Mouse (Mus musculus): ENCODE measurements around the gene Dnajc2. TPM values are rescaled to one million over a fixed set of nuclear protein-coding genes. Genes with fewer than 3 reads are reported as not detected.

The Dnajc2 gene
- polyA plus RNA-seq, 1 experiment from 2014 or later, result 99.9 TPM

DNA sequence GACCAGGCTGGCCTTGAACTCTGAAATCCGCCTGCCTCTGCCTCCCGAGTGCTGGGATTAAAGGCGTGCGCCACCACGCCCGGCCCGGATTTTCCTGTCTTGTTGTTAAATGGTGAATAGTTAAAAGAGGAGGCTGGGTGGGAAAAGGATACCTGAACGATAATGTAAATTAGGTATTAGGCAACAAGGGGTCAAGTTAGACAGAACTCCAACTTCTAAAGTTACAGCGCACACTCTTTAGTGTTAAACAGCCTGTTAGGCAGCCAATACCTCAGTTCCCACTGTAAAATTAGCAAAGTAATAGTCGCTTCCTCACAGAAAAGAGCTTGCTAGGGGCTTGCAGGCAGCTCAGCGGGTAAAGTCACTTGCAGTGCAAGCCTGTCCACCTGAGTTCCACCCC is 49.0 kb downstream of the Dnajc2 start:
- Histone ChIP-seq H3K27ac (ENCODE audit: low read depth, low read length) (no peak overlapping the region), H3K4me3 (ENCODE audit: low read depth, low read length) (no peak overlapping the region), H3K9me3 (ENCODE audit: control insufficient read depth, low read length) (no peaks in the 10 kb centered on the region), H3K36me3 (ENCODE audit: control insufficient read depth, insufficient read depth, low read length) (peaks cover 15% of the 10 kb centered on the region), H3K4me1 (replicated peaks; ENCODE audit: control insufficient read depth, insufficient read depth, low read length) (peaks cover 5% of the 10 kb centered on the region), H3K4me2 (no peak overlapping the region), H3K27me3 (replicated peaks; ENCODE audit: control insufficient read depth, insufficient read depth, low read length) (no peaks in the 10 kb centered on the region), H3K9ac (ENCODE audit: low read depth, low read length) (no peak overlapping the region)
- ATAC-seq (replicated peaks; ENCODE audit: low FRiP score), result no peak
- 77% methylated on average over 11 of the region's 11 CpGs for WGBS
- DNase-seq (ENCODE audit: low spot score), result no peak

DNA sequence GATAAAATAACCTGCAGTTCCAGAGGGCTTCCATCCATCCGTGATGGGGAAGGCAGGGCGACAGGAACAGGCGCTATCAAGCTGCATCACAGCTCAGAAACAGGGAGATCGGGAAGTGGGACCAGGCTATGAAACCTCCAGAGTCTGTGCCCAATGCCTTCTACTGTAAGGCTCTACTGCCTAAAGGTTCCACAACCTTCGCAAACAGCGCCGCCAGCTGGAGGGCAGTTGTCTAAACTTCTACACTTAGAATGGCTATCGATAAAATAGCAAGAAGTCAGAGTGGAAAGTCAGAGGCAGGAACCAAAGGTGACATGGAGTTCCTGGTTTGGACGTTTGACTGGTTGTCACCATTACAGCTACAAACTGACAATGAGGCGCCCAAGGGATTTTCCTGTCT is 49.5 kb downstream of the Dnajc2 start:
- peak; percentile 48 for DNase-seq (ENCODE audit: low spot score)
- H3K4me3 ChIP-seq (ENCODE audit: low read depth, low read length), result peak overlapping the region; percentile 20; the same call in 1 of the 2 replicates
- no peak overlapping the region; the same call in 1 of the 2 replicates for H3K9ac ChIP-seq (ENCODE audit: low read depth, low read length)
- H3K9me3 ChIP-seq (ENCODE audit: control insufficient read depth, low read length), result no peaks in the 10 kb centered on the region
- no peaks in the 10 kb centered on the region for H3K27me3 ChIP-seq (replicated peaks; ENCODE audit: control insufficient read depth, insufficient read depth, low read length)
- H3K4me1 ChIP-seq (replicated peaks; ENCODE audit: control insufficient read depth, insufficient read depth, low read length), result peaks cover 5% of the 10 kb centered on the region
- H3K27ac ChIP-seq (ENCODE audit: low read depth, low read length), result no peak overlapping the region
- 18% methylated on average over 10 of the region's 10 CpGs for WGBS
- H3K36me3 ChIP-seq (ENCODE audit: control insufficient read depth, insufficient read depth, low read length), result peaks cover 15% of the 10 kb centered on the region
- peak overlapping the region; percentile 38 for H3K4me2 ChIP-seq
- ATAC-seq (replicated peaks; ENCODE audit: low FRiP score), result peak; percentile 69

DNA sequence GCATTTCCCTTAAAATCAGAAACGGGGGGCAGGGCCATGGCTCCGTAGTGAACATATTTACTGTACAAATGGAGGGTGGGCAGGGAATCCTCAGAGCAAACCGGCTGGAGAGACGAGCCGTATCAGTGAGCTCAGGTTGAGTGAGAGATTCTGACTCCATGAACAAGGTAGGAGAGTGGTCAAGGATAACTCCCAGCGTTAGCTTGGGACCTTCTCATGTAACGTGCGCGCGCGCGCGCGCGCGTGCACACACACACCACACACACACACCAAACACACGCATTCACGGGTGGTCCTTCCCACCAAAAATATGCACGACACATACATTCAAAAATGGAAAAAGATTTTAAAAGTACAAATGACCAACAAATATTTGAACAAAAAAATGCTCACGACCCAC is 50.0 kb downstream of the Dnajc2 start:
- peaks cover 5% of the 10 kb centered on the region for H3K4me1 ChIP-seq (replicated peaks; ENCODE audit: control insufficient read depth, insufficient read depth, low read length)
- H3K27me3 ChIP-seq (replicated peaks; ENCODE audit: control insufficient read depth, insufficient read depth, low read length), result no peaks in the 10 kb centered on the region
- no peak for DNase-seq (ENCODE audit: low spot score)
- no peaks in the 10 kb centered on the region for H3K9me3 ChIP-seq (ENCODE audit: control insufficient read depth, low read length)
- peaks cover 11% of the 10 kb centered on the region for H3K36me3 ChIP-seq (ENCODE audit: control insufficient read depth, insufficient read depth, low read length)
- no peak overlapping the region; the same call in 1 of the 2 replicates for H3K9ac ChIP-seq (ENCODE audit: low read depth, low read length)
- ATAC-seq (replicated peaks; ENCODE audit: low FRiP score), result no peak
- no peak overlapping the region for H3K27ac ChIP-seq (ENCODE audit: low read depth, low read length)
- H3K4me3 ChIP-seq (ENCODE audit: low read depth, low read length), result peak overlapping the region; percentile 20; the same call in 1 of the 2 replicates
- WGBS, result 73% methylated on average over 20 of the region's 20 CpGs
- peak overlapping the region; percentile 38 for H3K4me2 ChIP-seq

DNA sequence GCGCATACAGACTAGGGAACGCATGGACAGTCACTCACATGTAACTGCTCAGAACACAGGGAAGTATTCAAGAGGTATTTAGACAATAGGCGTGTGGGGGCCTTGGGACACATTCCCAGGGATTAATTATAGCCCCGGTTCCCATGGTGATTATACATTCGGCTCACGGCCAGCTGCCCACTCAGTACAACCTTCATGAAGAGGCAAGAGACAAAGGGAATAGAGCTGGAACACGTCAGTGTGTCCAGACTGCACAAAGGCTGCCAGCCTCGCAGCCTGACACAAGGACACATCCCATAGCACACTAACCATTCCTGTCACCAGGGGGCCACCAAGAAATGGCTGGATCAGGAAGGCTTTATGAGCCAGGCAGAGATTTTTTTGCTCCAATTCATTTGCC is 52.1 kb downstream of the Dnajc2 start:
- 66% methylated on average over 8 of the region's 8 CpGs for WGBS
- H3K27ac ChIP-seq (ENCODE audit: low read depth, low read length), result no peak overlapping the region
- H3K9me3 ChIP-seq (ENCODE audit: control insufficient read depth, low read length), result no peaks in the 10 kb centered on the region
- no peak for DNase-seq (ENCODE audit: low spot score)
- H3K27me3 ChIP-seq (replicated peaks; ENCODE audit: control insufficient read depth, insufficient read depth, low read length), result no peaks in the 10 kb centered on the region
- no peaks in the 10 kb centered on the region for H3K36me3 ChIP-seq (ENCODE audit: control insufficient read depth, insufficient read depth, low read length)
- no peak for ATAC-seq (replicated peaks; ENCODE audit: low FRiP score)
- no peak overlapping the region for H3K4me2 ChIP-seq
- H3K4me3 ChIP-seq (ENCODE audit: low read depth, low read length), result no peak overlapping the region
- H3K4me1 ChIP-seq (replicated peaks; ENCODE audit: control insufficient read depth, insufficient read depth, low read length), result peaks cover 4% of the 10 kb centered on the region
- no peak overlapping the region for H3K9ac ChIP-seq (ENCODE audit: low read depth, low read length)

DNA sequence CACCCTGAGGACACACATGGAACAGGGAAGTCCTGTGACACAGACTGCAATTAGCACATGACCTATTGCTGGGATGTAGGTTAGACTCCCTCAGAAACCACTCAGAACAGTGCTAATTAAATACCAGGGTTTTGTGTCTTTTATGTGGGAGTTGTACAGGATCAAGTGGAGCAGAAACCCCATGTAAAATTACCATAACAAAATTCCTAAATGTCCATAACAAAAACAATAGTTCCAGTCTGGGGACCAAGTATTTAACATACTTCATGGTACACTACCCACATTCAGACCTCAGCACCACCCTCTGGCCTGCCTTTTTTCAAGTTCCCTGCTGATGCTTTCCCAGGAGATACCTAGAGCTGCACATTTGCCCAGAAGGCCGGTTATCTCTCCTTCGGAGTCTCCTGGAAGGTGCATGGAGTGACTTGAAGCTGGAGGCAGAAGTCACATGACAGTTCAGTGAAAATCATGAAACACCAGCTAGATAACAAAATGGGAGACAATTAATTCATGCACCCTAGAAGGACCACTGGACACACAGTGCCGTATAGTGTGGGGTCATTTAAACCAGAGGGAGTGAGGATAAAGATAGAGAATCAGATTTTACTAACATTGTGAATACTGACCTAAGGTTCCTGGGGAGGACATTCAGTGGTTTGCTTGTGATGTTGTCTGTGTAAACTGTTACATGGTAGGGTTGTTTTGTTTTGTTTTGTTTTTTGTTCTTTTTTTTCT is 52.7 kb downstream of the Dnajc2 start:
- no peak overlapping the region for H3K27ac ChIP-seq (ENCODE audit: low read depth, low read length)
- 81% methylated on average over 3 of the region's 3 CpGs for WGBS
- ATAC-seq (replicated peaks; ENCODE audit: low FRiP score), result no peak

DNA sequence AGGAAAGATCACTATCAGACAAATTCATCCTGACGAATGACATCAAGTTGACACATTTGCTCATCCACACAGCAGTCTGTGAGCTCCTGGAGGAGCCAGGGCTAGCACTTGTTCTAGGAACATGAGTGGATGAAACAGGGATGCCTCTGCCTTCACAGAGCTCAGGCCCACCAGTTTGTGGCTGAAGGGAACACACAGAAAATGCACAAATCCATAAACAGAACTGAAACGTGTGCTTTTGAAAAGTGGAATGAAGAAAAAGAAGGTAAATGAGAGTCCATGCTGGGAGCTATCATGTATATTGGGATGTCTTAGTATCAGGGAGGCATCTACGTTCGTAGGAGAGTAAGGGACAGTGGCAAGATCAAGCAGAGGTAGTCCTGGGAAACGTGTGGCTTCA is 55.9 kb downstream of the Dnajc2 start:
- Histone ChIP-seq H3K27me3 (replicated peaks; ENCODE audit: control insufficient read depth, insufficient read depth, low read length) (no peaks in the 10 kb centered on the region), H3K36me3 (ENCODE audit: control insufficient read depth, insufficient read depth, low read length) (no peaks in the 10 kb centered on the region), H3K4me3 (ENCODE audit: low read depth, low read length) (no peak overlapping the region), H3K4me2 (no peak overlapping the region), H3K4me1 (replicated peaks; ENCODE audit: control insufficient read depth, insufficient read depth, low read length) (no peaks in the 10 kb centered on the region), H3K27ac (ENCODE audit: low read depth, low read length) (no peak overlapping the region), H3K9me3 (ENCODE audit: control insufficient read depth, low read length) (no peaks in the 10 kb centered on the region), H3K9ac (ENCODE audit: low read depth, low read length) (no peak overlapping the region)
- ATAC-seq (replicated peaks; ENCODE audit: low FRiP score) (no peak), DNase-seq (ENCODE audit: low spot score) (no peak)
- WGBS, result 75% methylated on average over 5 of the region's 5 CpGs

More for the DNA sequence above, 52.7 kb downstream of the Dnajc2 start:
- H3K4me1 ChIP-seq (replicated peaks; ENCODE audit: control insufficient read depth, insufficient read depth, low read length), result no peaks in the 10 kb centered on the region
- no peaks in the 10 kb centered on the region for H3K9me3 ChIP-seq (ENCODE audit: control insufficient read depth, low read length)
- H3K27me3 ChIP-seq (replicated peaks; ENCODE audit: control insufficient read depth, insufficient read depth, low read length), result no peaks in the 10 kb centered on the region
- H3K4me3 ChIP-seq (ENCODE audit: low read depth, low read length), result no peak overlapping the region
- no peak overlapping the region for H3K4me2 ChIP-seq
- H3K9ac ChIP-seq (ENCODE audit: low read depth, low read length), result no peak overlapping the region
- H3K36me3 ChIP-seq (ENCODE audit: control insufficient read depth, insufficient read depth, low read length), result no peaks in the 10 kb centered on the region
- no peak for DNase-seq (ENCODE audit: low spot score)

DNA sequence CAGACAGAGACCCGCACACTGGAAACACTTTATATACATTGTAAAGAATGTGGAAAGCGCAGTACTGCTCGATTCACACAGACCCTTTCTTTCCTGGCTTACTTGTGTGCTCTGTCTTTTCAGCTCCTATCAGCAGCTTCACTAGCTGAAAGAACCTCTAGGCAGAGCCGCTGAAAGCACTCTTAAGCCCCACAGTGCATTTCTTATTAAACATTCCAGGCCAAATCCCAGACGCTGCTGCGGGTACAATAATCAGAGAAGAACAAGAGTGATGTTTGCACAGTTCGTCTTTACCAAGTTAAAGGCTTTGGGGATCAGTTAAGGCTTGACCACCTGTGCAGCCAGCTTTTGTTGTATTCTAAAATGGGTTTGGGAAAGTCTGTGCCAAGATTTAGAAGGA is 60.2 kb downstream of the Dnajc2 start:
- no peaks in the 10 kb centered on the region for H3K4me1 ChIP-seq (replicated peaks; ENCODE audit: control insufficient read depth, insufficient read depth, low read length)
- H3K9ac ChIP-seq (ENCODE audit: low read depth, low read length), result no peak overlapping the region
- ATAC-seq (replicated peaks; ENCODE audit: low FRiP score) (no peak), DNase-seq (ENCODE audit: low spot score) (no peak)
- no peak overlapping the region for H3K27ac ChIP-seq (ENCODE audit: low read depth, low read length)
- no peaks in the 10 kb centered on the region for H3K36me3 ChIP-seq (ENCODE audit: control insufficient read depth, insufficient read depth, low read length)
- no peaks in the 10 kb centered on the region for H3K9me3 ChIP-seq (ENCODE audit: control insufficient read depth, low read length)
- no peak overlapping the region for H3K4me3 ChIP-seq (ENCODE audit: low read depth, low read length)
- H3K27me3 ChIP-seq (replicated peaks; ENCODE audit: control insufficient read depth, insufficient read depth, low read length), result no peaks in the 10 kb centered on the region
- 65% methylated on average over 7 of the region's 7 CpGs for WGBS
- no peak overlapping the region for H3K4me2 ChIP-seq

DNA sequence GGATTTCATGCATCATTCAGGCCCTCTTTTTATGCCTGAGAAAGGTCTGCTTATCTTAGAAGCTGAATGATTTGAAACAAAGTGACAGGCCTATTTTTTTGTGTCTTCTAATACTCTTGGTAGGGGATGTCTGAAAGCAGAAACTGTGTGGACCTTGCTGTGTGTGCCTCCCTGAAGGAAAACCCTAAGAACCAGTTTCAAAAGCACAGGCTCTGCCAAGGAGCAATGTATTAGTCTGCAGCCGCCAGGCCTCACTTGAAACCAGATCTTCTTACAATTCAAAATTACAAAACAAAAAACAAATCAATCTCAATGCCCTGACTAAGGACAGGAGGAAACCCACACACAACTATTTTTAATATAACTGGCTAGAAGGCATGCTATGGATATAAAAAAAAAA is 60.6 kb downstream of the Dnajc2 start:
- Histone ChIP-seq H3K9me3 (ENCODE audit: control insufficient read depth, low read length) (no peaks in the 10 kb centered on the region), H3K4me2 (no peak overlapping the region), H3K36me3 (ENCODE audit: control insufficient read depth, insufficient read depth, low read length) (no peaks in the 10 kb centered on the region), H3K27me3 (replicated peaks; ENCODE audit: control insufficient read depth, insufficient read depth, low read length) (no peaks in the 10 kb centered on the region), H3K4me3 (ENCODE audit: low read depth, low read length) (no peak overlapping the region), H3K4me1 (replicated peaks; ENCODE audit: control insufficient read depth, insufficient read depth, low read length) (no peaks in the 10 kb centered on the region), H3K27ac (ENCODE audit: low read depth, low read length) (no peak overlapping the region), H3K9ac (ENCODE audit: low read depth, low read length) (no peak overlapping the region)
- ATAC-seq (replicated peaks; ENCODE audit: low FRiP score) (no peak), DNase-seq (ENCODE audit: low spot score) (no peak)
- WGBS, result 73% methylated on average over 1 of the region's 1 CpGs

DNA sequence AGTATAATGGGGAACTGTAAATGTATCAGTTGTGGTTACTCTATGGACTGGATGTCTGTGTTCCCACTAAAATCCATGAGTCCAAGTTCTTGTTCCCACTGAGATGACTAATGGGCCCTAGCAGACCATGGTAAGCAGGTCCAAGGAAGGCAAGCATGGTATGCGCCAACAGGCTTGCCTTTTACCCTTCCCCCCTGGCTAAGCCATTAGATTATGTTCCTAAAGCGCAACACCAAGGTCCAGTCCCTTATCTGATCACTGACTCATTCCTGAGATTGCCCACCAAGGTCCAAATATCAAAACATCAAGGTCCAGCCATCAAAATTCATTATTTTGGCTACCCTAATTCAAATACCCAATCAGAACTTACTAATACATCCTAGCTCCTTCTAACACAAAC is 65.8 kb downstream of the Dnajc2 start:
- Histone ChIP-seq H3K4me2 (no peak overlapping the region), H3K4me1 (replicated peaks; ENCODE audit: control insufficient read depth, insufficient read depth, low read length) (no peaks in the 10 kb centered on the region), H3K4me3 (ENCODE audit: low read depth, low read length) (no peak overlapping the region), H3K36me3 (ENCODE audit: control insufficient read depth, insufficient read depth, low read length) (no peaks in the 10 kb centered on the region), H3K27me3 (replicated peaks; ENCODE audit: control insufficient read depth, insufficient read depth, low read length) (no peaks in the 10 kb centered on the region), H3K9me3 (ENCODE audit: control insufficient read depth, low read length) (no peaks in the 10 kb centered on the region), H3K27ac (ENCODE audit: low read depth, low read length) (no peak overlapping the region), H3K9ac (ENCODE audit: low read depth, low read length) (no peak overlapping the region)
- no peak for DNase-seq (ENCODE audit: low spot score)
- ATAC-seq (replicated peaks; ENCODE audit: low FRiP score), result no peak
- WGBS, result 90% methylated on average over 2 of the region's 2 CpGs

Measured in liver, embryonic 11.5 days (tissue).